Mouse (Mus musculus) splenic B cell, adult 2 months (primary cell): ENCODE results near the gene Ptprh.
A peak's percentile ranks its signal among the peaks of the same experiment; 100 is the strongest.

ENCODE experiments used
- DNase-seq: peaks from one replicate; pipeline ENCODE4 v3.0.0-alpha.2; 2011; ENCODE audit warnings: low read depth, low spot score
- H3K27me3 ChIP-seq: 2 replicates; pipeline ENCODE4 v1.6.1; 2012; ENCODE audit warnings: mild to moderate bottlenecking, low read length, moderate library complexity, mixed read lengths; ENCODE audit not compliant: control insufficient read depth, poor library complexity, insufficient read depth, severe bottlenecking
- H3K36me3 ChIP-seq: 2 replicates; pipeline ENCODE4 v1.6.1; 2012; ENCODE audit warnings: mild to moderate bottlenecking, low read length, moderate library complexity, mixed read lengths; ENCODE audit not compliant: control insufficient read depth, poor library complexity, insufficient read depth, severe bottlenecking

The Ptprh gene

DNA sequence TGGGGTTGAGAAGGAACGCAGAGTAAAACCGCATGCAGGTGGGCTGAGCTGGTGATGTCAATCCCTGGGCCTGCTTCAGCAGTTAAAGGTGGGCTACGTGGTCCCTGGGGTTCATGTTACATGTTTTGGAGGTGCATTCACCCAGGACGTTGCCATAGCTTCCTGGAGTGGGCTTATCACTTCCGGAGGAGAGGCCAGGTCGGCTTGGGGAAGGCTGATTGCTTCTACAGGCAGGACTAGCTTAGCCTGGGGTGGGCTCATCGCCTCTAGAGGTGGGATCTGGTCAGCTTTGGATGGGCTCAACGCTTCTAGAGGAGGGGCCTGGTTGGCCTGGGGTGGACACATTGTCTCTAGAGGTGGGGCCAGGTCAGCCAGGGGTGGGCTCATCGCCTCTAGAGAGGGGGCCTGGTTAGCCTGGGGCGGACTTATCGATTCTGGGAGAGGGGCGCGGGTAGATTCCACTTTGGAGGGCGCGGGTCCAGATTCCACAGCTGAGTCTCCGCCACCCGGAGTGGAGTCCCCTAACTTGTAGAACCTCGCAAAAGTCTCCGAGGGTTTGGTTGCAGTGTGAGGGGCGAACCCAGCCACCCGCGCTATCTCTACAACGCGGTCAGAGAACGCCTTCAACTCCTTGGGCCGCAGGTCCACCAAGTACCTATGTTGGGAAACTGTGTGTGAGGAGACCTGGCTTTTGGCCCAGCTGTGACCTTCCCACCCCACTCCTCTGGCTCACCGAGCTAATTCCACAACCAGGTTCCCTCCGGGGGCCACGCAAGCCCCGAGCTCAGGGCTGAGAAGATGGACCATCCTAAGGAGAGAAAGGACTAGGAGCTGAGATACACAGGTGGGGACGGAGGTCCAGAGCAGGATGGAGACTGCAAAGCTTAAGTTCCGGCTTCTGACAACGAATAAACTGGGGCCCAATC is 80.4 kb downstream of the Ptprh start:
- Histone ChIP-seq H3K36me3 (no peaks in the 10 kb centered on the region), H3K27me3 (no peaks in the 10 kb centered on the region)
- DNase-seq = no peak

DNA sequence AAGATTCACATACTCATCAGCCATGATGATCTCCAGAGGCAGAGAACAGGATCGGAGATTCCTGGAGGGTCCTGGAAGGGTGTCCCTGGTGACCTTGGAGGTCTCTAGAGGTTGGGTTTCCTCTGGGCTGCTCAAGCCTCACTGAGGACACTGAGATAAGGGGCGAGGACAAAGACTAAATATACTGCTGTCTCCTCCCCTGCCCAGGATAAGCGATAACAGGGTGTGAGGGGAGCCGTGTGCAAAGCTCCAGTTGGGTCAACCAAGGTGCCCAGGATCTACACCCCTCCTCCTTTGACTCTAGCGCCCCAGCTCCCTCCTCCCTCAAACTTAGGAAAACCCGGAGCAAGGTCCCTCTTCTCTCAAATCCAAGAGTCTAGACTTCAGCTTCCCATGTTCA is 81.5 kb downstream of the Ptprh start:
- DNase-seq = no peak
- Histone ChIP-seq H3K27me3 (no peaks in the 10 kb centered on the region), H3K36me3 (no peaks in the 10 kb centered on the region)

DNA sequence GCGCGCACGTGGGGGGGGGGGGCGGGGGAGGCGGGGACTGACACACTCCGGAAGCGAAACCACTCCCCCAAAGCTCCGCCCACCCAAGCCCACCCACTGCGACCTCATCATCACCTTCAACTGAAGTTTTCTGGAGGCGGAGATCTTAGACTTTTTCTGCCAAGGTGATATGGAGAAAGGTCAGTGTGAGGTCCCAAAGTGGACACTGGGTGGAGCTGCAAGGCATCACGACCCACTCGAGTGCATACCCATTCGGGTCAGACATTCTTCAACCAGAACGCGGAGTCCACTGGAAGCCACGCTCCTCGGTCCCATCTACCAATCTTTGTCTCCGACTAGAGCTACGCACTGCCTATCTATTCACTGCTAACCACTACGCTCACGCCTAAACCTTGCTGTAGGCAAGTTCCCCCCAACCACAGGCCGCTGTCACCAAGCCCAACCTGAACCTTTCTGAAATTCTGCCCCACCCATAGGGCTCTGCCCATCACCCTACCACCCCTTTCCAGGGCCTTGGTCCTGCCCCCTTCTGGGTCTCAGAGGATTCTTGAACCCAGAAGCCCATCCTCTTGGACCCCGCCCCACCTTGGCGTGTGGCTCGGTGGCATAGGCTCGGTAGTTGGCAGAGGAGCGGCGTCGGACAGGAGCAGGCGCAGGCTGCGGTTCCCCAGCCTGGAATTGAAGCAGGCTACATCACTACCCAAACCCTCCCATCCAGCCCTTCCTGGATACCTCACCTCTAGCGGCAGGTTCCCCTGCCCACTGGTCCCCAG is 82.4 kb downstream of the Ptprh start:
- no peaks in the 10 kb centered on the region for H3K27me3 ChIP-seq
- DNase-seq = no peak
- no peaks in the 10 kb centered on the region for H3K36me3 ChIP-seq

DNA sequence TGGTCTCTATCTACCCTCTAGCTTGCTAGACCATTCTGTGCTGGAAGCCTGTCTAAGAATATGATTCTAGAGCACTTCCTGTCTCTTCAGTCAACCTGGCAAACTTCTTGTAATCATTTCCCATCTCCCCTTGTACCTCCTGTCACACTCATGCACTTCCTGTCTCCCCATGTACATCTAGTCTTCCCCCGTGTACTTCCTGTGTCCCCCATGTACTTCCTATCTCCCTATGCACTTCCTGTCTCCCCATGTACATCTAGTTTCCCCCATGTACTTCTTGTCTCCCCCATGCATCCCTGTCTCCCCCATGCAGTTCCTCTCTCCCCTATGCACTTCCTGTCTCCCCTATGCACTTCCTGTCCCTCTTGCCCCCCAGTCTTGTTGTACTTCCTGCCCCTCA is 85.4 kb downstream of the Ptprh start:
- Histone ChIP-seq H3K36me3 (no peaks in the 10 kb centered on the region), H3K27me3 (no peaks in the 10 kb centered on the region)
- DNase-seq = peak; percentile 42

DNA sequence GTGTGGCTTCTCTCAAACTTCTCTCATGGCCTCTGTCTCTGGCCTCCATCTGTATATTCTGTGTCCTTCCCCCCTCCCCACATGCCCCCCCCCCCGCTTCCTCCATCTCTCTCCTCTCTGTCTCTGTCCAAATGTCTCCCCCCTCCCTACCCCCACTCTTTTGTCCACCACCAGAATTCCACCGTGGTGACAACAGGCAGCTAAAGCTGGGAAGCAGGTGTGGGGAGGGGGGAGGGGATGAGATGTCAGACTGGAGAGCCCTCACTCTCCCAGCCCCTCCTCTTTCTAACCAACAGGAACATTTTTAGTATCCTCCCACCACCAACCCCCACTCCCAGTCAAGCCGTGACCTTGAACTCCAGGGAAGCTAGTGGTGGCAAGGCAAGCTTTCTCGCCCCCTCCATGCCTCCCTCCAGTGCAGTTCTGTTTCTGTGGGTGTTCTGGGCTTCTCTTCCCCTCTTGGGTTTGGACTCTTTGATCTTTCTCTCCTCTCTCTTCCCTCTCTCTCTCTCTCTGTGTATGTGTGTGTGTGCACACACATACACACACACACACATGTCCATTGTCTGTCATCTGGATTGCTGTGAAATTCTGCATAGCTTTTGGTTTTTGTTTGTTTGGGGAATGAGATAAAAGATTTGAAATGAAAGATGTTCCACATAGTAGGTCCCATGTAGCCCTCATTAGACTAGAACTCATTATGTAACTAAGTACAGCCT is 87.3 kb downstream of the Ptprh start, which contains the start of gene Tnnt1:
Gene Tnnt1 (minus strand): TSS at position 51 of the 719 bp plus-strand sequence.
- no peak for DNase-seq
- no peaks in the 10 kb centered on the region for H3K36me3 ChIP-seq
- no peaks in the 10 kb centered on the region for H3K27me3 ChIP-seq

DNA sequence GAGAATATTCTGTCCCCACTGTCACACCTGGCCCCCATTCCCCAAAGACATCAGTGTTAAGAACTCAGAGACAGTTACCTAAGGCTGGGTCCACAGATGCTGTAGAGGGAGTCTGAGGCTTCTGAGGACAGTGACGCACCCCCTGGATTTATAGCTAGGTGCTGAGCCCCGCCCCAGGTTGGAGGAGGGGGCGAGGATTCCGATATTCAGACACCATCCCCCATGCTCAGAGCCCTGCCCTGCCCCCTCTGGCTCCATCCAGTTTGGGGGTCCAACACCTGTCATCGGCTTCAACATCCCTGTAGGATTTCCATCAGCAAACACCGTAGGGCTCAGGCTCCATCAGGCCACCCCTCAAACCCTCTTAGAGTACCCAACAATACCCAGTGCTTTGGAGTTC is 88.0 kb downstream of the Ptprh start:
- DNase-seq = no peak
- Histone ChIP-seq H3K36me3 (no peaks in the 10 kb centered on the region), H3K27me3 (no peaks in the 10 kb centered on the region)

DNA sequence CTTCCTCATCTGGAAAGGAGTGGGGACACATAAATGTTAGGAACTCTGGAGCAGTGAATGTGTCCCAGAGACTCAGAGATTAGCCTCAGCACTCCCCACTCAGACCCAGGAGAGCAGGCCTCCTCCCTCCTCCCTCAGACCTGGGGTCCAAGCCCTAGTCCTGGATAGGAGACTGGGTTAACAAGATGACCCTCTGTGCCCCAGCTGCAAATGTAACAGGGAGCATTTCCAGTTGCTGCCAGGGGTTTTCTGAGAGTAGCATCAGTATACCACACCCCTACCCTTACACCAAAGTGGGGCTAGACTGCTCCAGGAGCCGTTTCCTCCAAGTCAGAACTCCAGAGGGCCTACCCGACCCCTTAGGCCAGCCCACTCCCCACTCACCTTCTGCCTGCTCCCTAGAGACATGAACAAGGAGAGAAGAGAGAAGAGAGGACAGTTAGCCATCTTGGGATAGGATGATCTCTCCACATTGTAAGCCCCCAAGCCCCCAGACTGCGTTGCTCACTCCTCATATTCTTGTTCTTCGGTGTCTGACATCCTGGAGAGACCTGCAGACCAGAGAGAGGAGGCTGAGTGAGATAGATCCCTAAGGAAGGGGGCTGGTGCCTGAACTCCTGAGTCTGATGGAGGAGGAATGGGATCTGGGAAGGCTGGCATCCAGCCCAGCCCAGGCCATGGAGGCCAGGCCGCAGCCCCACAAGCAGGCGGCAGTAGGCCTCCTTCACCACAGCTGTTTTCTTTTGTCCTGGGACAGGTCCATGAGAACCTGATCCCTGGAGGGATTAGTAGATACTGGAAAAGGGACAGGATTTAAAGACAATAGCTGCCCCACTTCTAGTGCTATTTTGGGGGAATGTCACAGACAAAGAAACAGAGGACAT is 89.8 kb downstream of the Ptprh start:
- H3K36me3 ChIP-seq = no peaks in the 10 kb centered on the region
- no peak for DNase-seq
- no peaks in the 10 kb centered on the region for H3K27me3 ChIP-seq

DNA sequence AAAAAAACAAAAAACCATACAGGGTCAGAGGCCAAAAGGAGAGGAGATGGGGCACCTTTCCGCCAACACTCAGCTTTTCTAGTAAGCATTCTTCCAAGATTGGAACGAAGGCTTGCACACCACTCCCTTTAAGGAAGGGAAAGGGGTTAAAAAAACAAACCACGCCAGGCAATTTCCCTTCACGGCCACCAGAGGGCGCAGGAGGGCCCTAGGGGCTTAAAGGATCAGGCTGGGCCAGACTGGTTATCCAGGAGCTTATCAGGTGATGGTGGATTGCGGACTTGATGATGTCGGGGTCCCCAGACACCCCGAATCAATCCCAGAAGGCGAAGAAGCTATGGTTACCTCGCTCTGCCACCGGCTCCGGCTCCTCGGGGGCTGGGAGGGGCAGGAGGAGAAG is 90.6 kb downstream of the Ptprh start:
- Histone ChIP-seq H3K27me3 (no peaks in the 10 kb centered on the region), H3K36me3 (no peaks in the 10 kb centered on the region)
- peak; percentile 74 for DNase-seq

DNA sequence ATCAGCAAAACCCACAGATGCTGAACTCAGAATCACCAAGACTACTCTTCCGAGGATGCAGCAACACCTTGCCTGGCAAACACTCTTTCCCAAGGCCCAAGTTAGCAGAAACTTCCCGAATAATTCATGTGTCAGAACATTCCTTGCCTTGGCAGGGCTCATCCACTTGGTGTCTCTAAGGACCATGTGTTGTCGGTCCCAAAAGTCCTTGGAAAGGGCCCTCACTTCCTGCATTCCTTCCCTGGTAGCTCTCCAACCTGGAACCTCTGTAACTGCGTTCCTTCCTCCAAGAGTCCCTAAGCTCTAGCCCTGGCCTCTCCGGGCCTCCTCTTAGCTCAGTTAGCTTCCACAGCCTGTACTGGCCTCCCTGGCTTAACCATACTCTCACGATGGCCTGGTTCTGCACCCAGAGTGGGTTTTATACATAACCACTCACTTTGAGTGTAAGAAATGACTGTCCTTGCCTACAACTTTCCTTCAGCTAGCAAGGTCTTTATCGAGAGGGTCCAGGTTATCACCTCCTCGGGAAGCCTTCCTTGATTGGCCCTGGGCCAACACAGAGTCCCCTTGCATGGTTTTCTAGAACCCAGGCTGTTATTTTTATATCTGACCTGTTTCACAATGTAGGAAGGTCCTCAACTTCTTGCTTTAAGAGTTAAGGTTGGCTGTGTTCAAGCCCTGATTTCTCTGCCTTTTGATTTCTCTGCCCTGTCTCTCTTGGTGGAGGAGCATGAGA is 92.2 kb downstream of the Ptprh start:
- DNase-seq = no peak
- Histone ChIP-seq H3K36me3 (no peaks in the 10 kb centered on the region), H3K27me3 (no peaks in the 10 kb centered on the region)

DNA sequence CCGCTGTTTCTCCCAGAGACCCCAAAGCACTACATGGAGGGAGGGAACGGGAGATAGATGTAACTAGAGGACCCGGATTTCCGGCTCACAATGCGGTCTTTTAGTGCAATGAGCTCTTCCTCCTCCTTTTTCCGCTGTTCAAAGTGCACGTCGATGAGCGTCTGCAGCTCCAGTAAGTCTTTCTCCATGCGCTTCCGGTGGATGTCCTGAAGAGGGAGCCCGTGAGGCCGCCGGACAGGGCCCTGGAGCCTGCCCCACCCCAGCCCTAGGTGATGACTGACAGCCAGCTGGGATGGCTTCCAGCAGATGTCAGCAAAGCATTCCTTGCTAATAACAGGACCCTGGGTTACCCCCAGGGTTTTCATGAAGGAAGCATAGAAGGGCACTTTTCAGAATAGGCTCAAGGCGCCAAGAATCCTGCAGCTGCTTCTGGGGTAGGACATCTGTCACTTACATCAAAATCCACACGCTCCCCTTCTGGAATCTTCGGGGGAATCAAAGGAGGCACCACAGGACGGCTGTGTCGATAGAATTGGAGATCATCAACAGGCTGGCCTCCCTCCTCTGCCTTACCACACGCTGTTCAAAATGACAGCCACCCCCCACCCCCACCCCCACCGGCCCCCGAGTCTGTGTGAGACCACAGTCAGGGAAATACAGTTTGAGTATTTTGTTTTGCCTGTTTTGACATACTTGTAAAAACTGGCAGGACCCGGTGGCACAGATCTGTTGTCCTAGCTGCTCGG is 93.8 kb downstream of the Ptprh start:
- Histone ChIP-seq H3K36me3 (no peaks in the 10 kb centered on the region), H3K27me3 (no peaks in the 10 kb centered on the region)
- DNase-seq = peak; percentile 72

DNA sequence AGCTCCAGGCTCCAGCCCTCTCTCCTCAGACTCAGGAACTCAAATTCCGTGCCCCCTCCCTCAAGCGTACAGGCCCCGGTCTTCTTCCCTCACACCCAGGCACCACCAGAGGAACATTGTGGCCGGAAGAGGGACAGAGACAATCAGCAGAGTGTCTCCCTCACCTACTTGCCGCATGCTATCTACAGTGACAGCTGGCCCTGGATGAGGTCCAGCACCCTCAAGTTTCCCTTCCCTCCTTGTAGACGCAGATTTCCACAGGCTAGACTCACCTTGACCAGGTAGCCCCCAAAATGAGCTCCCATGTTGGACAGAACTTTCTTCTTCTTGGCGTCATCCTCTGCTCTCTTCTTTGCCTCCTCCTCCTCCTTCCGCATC is 95.1 kb downstream of the Ptprh start:
- Histone ChIP-seq H3K36me3 (no peaks in the 10 kb centered on the region), H3K27me3 (no peaks in the 10 kb centered on the region)
- DNase-seq = no peak

DNA sequence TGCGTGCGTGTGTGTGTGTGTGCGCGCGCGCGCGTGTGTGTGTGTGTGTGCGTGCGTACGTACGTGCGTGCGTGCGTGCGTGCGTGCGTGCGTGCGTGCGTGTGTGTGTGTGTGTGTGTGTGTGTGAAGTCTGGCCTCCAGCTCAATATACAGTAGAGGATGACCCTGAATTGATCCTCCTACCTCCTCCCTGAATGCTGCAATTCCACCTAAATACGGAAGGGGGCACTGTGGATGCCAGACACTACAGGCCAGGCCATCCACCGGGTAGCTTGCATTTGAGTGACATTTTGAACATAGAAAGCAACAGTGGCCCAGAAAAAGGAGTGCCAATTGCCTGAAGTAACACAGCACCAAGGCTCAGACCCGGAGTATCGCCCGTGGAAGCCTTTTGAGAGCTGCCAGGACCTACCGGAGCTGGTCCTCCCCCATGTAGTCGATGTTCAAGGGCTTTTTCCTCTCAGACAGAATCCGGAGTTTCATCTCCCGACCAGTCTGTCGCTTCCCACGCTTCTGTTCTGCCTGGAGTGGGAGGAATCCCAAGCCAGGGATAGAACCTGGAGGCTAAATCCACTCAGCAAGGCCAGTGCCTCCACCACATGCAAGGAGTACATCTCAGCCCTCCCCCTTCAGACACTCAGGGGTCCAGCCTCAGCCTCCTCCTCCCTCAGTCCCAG is 95.6 kb downstream of the Ptprh start:
- Histone ChIP-seq H3K36me3 (no peaks in the 10 kb centered on the region), H3K27me3 (no peaks in the 10 kb centered on the region)
- peak; percentile 33 for DNase-seq

DNA sequence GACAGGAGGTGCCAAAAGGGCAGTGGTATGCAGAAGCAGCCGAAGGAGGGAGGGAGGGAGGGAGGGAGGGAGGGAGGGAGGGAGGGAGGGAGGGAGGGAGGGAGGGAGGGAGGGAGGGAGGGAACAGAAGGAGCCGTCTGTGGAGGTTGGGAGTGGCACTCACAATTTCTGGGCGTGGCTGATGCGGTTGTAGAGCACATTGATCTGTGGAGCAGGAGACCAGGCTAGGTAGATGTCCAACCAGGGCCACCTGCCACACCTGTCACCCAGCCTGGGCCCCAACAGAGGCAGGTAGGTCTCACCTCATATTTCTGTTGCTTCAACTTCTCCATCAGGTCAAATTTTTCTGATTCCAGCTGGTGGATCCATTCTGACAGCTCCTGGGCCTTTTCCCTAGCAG is 96.6 kb downstream of the Ptprh start:
- Histone ChIP-seq H3K36me3 (no peaks in the 10 kb centered on the region), H3K27me3 (no peaks in the 10 kb centered on the region)
- no peak for DNase-seq
